Mouse (Mus musculus) gastrocnemius, postnatal 36 days (tissue): ENCODE results near the gene Olfr924. TPM values are rescaled to one million over a fixed set of nuclear protein-coding genes. Genes with fewer than 3 reads are reported as not detected.
"Not testable (repeated sequence)": the region's sequence is repeated elsewhere in the genome, so short reads cannot be mapped to it uniquely, and the experiment has no call there.

Experiments
- DNase-seq, 2 experiments: peaks; one replicate each; pipeline ENCODE4 v3.0.0; 2022
- intact Hi-C: fragments of 180-260 bp; cut with DNase I; formaldehyde crosslinking; loops from one replicate; pipeline ENCODE4 v1.15.1; 2025
- long read RNA-seq, 2 experiments: library from polyadenylated mRNA; stranded (forward); transcript quantifications; one replicate each; pipeline ENCODE4 v2.0.0; 2021
- total RNA-seq, 2 experiments: library from RNA; stranded (reverse); gene quantifications; 2 replicates each; pipeline ENCODE4 v1.2.3; 2021

Olfr924 gene
- not detected for total RNA-seq
- long read RNA-seq, experiment 1, result 0 reads
- long read RNA-seq, experiment 2, result 0 reads

GRCm38 (mm10) chr9:38844149-38844548 is at the start of gene Olfr924:
Olfr924 (plus strand) TSS chr9:38844449.
- intact Hi-C loops, result no loop called here
- no peak for DNase-seq

DNA sequence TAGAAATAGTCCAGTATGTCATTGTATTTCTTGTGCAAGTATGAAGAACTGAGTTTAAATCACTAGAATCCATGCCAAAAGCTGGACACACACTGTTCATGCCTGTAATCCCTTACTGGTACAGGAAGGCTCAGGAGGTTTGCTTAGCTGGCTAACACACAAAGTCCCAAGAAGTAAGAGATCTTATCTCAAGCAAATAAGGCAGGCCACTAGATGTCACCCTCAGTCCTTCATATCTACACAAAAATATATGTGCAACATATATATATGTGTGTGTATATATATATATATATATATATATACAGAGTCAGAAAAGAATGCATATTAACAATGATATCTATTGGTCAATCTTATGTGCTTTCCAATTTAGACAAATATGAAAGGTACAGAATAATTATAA is 38.6 kb upstream of the Olfr924 start:
- intact Hi-C loops, result no loop called here
- DNase-seq, result no peak

DNA sequence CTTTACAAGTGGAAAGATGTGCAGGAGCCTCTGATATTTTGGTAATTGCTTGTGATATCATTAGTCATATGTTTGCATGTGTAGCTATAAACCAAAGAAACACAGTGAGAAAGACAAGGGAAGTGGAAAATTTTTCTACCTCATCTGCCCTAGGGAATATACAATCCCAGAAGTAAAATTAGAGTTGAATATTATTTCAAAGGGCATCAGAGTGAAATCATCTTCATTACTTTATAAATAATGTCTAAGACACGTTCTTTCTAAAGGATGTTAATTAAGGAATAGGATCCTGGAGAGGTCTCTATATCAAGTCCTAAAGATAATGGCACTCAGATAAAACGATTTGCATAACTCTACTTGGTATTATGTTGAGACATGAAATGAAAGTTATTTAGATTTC is 29.9 kb upstream of the Olfr924 start, which contains the start of gene Olfr922:
TSS of gene Olfr922 (plus strand) at position 301 of the 400 bp plus-strand sequence.
- no peak for DNase-seq
- intact Hi-C loops, result no loop called here

DNA sequence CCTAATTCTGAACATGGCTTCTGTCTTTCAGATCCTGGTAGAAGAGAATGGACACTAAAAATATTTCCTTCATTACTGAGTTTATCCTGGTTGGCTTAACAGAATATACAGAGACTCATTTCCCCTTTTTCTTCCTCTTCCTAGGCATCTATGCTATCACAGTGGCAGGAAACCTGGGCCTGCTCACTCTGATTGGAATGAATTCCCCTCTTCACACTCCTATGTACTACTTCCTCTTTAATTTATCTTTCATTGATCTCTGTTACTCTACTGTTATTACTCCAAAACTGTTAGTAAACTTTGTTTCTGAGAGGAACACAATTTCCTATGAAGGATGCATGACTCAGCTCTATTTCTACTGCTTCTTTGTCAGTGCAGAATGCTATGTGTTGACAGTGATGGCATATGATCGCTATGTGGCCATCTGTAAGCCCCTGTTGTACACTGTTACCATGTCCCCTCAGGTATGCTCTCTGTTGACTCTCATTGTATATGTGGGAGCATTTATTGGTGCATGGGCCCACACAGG is 28.7 kb upstream of the Olfr924 start:
- no peak for DNase-seq
- intact Hi-C loops, result no loop called here

DNA sequence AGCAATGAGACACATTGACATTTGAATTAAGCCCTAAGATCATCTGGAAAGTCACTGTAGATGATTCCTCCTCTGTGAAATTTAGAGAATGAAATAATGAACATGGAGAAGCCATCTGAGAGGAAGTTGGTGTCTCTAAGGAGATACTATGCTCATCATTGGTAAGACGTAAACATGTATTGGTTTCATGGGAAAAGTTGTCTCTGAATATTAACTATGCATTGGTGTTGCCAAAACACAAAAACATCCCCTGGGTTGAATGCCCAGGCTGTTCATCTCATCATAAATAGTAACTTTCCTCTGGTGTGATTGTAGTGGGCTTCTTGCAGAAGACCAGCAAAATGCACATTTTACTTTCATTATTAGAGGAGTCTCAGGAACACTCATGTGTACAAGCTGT is 18.0 kb upstream of the Olfr924 start, which contains the start of gene Olfr923:
TSS of gene Olfr923 (plus strand) at position 301 of the 400 bp plus-strand sequence.
- DNase-seq, result no peak
- intact Hi-C loops, result no loop called here

DNA sequence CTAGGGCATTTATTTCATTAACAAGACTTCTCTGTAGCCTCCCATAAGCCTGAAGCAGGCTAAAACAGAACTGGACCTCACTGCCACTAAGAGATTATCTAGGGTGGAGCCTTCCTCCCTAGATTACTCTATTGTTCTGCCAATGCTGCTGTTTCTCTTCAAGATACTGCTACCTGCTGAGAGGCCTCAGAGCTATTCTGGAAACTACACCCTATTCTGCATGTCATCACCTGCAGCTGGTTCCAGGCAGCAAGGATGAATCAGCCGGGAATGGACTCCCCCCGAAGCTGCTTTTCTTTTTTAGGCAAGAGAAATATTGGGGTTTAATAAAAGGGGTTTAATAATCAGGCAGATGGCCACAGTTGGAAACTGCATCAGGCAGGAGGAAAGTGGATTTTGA is 11.2 kb upstream of the Olfr924 start:
- no peak for DNase-seq
- intact Hi-C loops, result no loop called here

DNA sequence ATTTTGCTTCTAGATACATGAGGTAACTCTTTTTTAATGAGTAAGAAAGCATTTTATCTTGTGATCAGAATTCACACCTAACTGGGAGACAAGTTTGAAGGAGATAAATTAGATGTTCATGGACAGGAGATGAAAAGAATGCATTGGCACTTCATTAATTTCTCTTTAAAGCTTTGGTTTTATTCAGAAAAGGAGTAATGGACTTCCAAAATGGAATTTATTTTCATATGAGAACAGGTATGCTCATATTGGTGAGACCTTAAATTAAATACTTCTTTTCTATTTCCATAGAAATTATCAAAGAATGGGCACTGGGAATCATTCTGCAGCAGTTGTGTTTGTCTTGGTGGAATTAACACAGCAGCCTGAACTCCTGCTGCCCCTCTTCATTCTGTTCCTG is 10.5 kb downstream of the Olfr924 start, which contains the start of gene Olfr26:
TSS of gene Olfr26 (plus strand) at position 301 of the 400 bp plus-strand sequence.
- DNase-seq, result no peak
- intact Hi-C loops, result no loop called here

DNA sequence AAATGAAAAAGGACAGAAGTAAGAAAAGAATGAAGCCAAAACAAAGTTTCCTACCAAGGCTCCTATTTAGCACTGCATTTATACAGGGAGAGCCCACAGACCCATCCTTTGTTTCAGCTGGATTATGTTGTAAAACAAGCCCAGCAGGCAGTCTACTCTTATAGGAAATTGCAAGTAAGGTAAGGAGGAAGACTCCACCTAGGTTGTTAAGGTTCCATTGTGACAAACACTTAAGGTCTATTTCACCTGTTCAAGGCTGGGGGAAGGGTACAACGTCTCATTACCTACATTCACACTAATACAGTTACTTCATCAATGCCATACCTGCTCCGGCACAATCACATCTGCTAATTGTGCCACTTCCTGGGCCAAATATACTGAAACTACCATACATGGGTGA is 30.6 kb downstream of the Olfr924 start:
- intact Hi-C loops, result not testable (repeated sequence)

GRCm38 (mm10) chr9:38876826-38877225 is 32.6 kb downstream of the Olfr924 start, which contains the start of gene Olfr926:
Olfr926 (plus strand) TSS chr9:38877126.
- intact Hi-C loops, result no loop called here
- DNase-seq, result no peak

More for the DNA sequence above, 30.6 kb downstream of the Olfr924 start:
- DNase-seq, result not testable (repeated sequence)

Other genes with a start within 250 kb of the Olfr924 start
- gene Olfr914, start 239.3 kb upstream of the Olfr924 start, total RNA-seq, result not detected
- gene Olfr916, start 184.6 kb upstream of the Olfr924 start, total RNA-seq, result not detected
- not detected for gene Olfr917, start 178.6 kb upstream of the Olfr924 start, total RNA-seq
- not detected for gene Olfr918, start 169.8 kb upstream of the Olfr924 start, total RNA-seq
- gene Olfr919, start 140.8 kb upstream of the Olfr924 start, total RNA-seq, result not detected
- gene Vwa5a, start 126.2 kb upstream of the Olfr924 start, total RNA-seq, result 10 to 100 TPM; 12.3 to 14.1 TPM
- gene Olfr920, start 92.2 kb upstream of the Olfr924 start, total RNA-seq, result under 1 TPM in 1 of 2 experiments, not detected in 1; 0.05 TPM
- not detected for gene Olfr921, start 71.4 kb upstream of the Olfr924 start, total RNA-seq
- not detected for gene Olfr922, start 29.8 kb upstream of the Olfr924 start, total RNA-seq
- gene Olfr923, start 17.9 kb upstream of the Olfr924 start, total RNA-seq, result not detected
- not detected for gene Olfr26, start 10.6 kb downstream of the Olfr924 start, total RNA-seq
- gene Olfr926, start 32.7 kb downstream of the Olfr924 start, total RNA-seq, result not detected
- gene Olfr930, start 85.4 kb downstream of the Olfr924 start, total RNA-seq, result not detected
- gene Olfr933, start 127.9 kb downstream of the Olfr924 start, total RNA-seq, result not detected
- not detected for gene Olfr934, start 143.9 kb downstream of the Olfr924 start, total RNA-seq
- not detected for gene Olfr935, start 155.2 kb downstream of the Olfr924 start, total RNA-seq
- not detected for gene Olfr146, start 178.9 kb downstream of the Olfr924 start, total RNA-seq
- not detected for gene Olfr937, start 220.5 kb downstream of the Olfr924 start, total RNA-seq
- gene Olfr938, start 234.4 kb downstream of the Olfr924 start, total RNA-seq, result not detected